Mouse (Mus musculus): ENCODE results near the gene Gckr.

DNA sequence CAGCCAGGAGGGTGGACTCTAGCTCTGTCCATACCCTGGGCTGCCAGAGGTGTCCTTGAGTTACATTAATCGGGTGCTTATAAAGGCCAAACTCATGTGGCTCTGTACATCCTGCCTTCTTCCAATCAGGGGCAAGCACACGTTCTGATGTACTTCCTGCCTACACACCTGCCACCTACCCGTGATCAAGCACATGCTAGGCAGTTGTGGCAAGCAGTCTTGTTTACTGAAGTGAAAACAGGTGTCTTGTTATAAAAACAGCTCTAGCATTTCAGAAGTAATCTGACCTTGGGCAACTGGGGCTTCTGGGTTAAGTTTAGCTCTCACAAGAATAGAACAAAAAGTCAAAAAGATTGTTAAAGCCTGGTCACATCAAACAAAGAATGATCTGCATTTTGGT is 26.8 kb downstream of the Gckr start:
- TF ChIP-seq CTCF (IDR thresholded peaks at IDR 0.05; ENCODE audit: insufficient read depth, low read depth, low read length) (no peak), POLR2A (IDR thresholded peaks at IDR 0.05; ENCODE audit: insufficient read depth, low read depth, low read length) (no peak)

All from olfactory bulb, adult 2 months (tissue).